Mouse (Mus musculus) layer of hippocampus, adult 2 months (tissue): Measurements from ENCODE around the gene Aacs. TPM values are rescaled to one million over a fixed set of nuclear protein-coding genes. Genes with fewer than 3 reads are reported as not detected.

Source experiments
- DNase-seq, 2 experiments: peaks; one replicate each; pipeline ENCODE4 v3.0.0; 2022; ENCODE audit warnings: low spot score in 2 of 2
- H3K27ac ChIP-seq: fragments of 200-600 bp; 2 replicates; pipeline ENCODE4 v1.8.1; 2022
- H3K4me3 ChIP-seq: fragments of 200-600 bp; 2 replicates; pipeline ENCODE4 v1.8.1; 2022; ENCODE audit warnings: mild to moderate bottlenecking
- CTCF ChIP-seq: fragments of 200-600 bp; conservative IDR thresholded peaks from 2 replicates; pipeline ENCODE4 v1.8.1; 2022; ENCODE audit warnings: antibody characterized with exemption, mild to moderate bottlenecking, moderate library complexity
- total RNA-seq, 2 experiments: library from RNA; stranded (reverse); gene quantifications; 2 replicates each; pipeline ENCODE4 v1.2.3; 2021

Aacs gene
- total RNA-seq, 2 experiments from 2014 or later = 48.1 to 55.5 TPM

- peak; percentile 39 to 45 for DNase-seq
- TF ChIP-seq CTCF = no peak
- H3K27ac ChIP-seq = peak overlapping the region; percentile 81
- H3K4me3 ChIP-seq = 0 out of 2 replicates have a peak overlapping the region, but pooled peaks have one; percentile 3
These were observed 29.3 kb upstream of the Aacs start for GRCm38 (mm10) chr5:125446344-125446743.

DNA sequence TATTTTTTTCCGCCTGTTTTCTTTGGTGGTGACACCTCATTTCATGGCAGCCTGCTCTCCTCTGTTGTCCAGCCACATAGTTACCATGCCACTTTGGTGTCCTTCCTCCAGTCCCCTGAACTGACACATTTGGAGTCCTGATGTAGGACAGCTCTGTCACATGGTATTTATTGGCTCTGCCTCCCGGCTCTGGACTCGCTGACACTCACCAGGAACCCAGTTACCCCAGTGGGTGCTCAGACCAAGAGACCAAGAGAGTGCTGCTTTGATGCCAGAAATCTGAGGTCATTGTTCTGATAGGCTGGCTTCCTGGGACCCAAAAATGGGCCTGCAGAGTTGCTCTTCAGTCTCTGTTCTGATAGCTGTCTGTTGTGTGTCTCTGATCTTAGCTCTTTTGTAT is 27.6 kb upstream of the Aacs start:
- H3K27ac ChIP-seq = no peak overlapping the region
- no peak for DNase-seq
- no peak overlapping the region for H3K4me3 ChIP-seq
- no peak for TF ChIP-seq CTCF

GRCm38 (mm10) chr5:125448631-125449030 is 27.0 kb upstream of the Aacs start:
- no peak for DNase-seq
- no peak overlapping the region for H3K27ac ChIP-seq
- no peak for TF ChIP-seq CTCF
- H3K4me3 ChIP-seq = no peak overlapping the region

DNA sequence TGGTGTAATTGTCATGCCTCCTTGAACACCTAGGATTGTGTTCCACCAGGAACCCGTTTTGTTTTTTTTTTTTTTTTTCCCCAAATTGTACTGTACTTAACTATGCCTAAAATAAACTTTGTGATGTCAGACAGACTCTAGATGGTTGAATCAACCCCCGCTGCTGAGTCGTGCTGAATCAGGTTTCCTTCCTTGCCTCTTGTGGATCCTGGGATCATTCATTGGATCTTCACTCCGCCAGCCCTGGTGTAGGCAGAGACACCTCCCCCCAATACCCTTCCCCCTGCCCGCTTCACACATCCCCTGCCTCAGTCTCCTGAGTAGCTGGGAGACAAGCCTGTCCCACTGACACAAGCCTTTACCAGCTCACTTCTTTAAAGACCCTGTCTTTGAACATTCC is 26.3 kb upstream of the Aacs start:
- H3K27ac ChIP-seq = no peak overlapping the region
- no peak for TF ChIP-seq CTCF
- no peak for DNase-seq
- H3K4me3 ChIP-seq = no peak overlapping the region

GRCm38 (mm10) chr5:125452573-125452972 is 23.0 kb upstream of the Aacs start:
- DNase-seq = no peak
- Histone ChIP-seq H3K27ac (no peak overlapping the region), H3K4me3 (no peak overlapping the region)
- no peak for TF ChIP-seq CTCF

DNA sequence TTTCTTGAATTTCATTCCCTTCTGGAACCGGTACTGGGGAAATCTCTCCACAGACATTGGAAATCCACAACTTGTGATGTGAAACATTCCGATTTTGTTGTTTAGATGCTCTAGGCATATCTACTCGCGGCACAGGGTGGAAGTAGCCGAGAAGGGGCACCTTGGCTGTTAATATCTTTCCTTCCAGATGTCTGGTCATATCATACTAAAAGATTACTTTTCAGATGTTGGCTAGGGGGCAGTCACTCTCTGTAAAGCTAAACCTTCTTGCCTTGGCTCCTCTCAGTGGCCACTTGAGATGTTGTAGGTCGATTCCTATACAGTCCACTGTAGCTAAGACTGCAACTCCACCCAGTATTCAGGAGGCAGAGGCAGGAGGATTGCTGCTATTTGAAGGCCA is 19.5 kb upstream of the Aacs start:
- H3K4me3 ChIP-seq = no peak overlapping the region
- no peak overlapping the region for H3K27ac ChIP-seq
- DNase-seq = no peak
- TF ChIP-seq CTCF = no peak

DNA sequence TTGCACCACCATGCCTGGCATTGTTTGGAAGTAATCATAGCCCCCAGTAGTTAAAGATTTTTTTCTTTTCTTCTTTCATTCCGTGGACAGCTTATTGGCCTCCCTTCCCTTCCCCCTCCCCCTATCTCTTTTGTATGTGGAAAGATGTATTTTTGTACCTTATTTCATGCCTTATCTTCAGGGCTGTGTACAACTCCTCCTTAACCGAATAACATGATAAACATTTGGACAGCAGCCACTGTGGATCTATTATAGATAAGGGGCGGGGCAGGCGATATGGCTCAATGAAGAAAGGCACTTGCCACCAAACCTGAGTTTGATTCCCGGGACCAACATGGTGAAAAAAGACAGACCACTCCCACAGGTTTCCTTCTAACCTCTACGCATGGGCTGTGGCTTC is 18.1 kb upstream of the Aacs start:
- H3K27ac ChIP-seq = no peak overlapping the region
- no peak for DNase-seq
- no peak overlapping the region for H3K4me3 ChIP-seq
- TF ChIP-seq CTCF = no peak

DNA sequence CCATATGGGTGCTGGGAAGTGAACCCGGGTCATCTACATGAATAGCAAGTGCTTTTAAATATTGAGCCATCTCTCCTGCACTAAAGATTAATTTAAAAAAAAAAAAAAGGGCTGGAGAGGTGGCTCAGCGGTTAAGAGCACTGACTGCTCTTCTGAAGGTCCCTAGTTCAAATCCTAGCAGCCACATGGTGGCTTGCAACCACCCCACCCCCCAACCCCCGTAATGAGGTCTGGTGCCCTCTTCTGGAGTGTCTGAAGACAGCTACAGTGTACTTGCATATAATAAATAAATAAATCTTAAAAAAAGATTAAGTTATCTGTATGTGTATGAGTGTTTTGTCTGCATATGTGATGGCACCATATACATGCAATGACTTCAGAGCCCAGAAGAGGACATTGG is 15.0 kb upstream of the Aacs start:
- Histone ChIP-seq H3K27ac (no peak overlapping the region), H3K4me3 (no peak overlapping the region)
- peak; percentile 59 for TF ChIP-seq CTCF
- no peak for DNase-seq

DNA sequence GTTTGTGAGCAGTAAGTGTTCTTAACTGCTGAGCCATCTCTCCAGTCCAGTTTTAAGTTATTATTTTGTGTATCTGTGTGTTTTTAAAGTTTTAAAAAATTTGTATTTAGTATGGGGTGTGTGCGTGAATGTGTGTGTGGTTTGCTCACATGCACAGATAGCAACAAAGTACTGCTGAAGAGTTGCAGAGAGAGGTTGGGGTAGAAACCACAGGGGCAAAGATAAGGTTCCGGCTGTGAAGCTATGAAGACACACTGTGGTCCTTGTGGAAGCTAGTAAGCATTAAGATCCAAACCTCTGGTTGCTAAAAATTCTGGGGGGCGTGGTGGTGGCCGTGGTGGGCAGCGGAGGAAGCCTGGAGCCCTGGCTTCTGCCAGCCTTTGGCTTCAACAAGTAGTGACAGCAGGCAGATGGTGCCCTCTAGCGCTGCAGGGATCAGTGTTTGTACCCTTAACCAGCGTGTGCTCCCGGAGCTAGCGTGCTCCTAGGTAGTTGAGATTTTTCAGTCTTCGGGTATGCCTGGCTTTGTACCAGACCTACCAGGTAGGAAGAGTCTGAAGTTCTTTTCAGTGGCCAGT is 13.7 kb upstream of the Aacs start:
- Histone ChIP-seq H3K4me3 (no peak overlapping the region), H3K27ac (no peak overlapping the region)
- TF ChIP-seq CTCF = peak; percentile 76
- peak in 1 of 2 experiments; percentile 55 for DNase-seq

GRCm38 (mm10) chr5:125465192-125465591 is 10.4 kb upstream of the Aacs start:
- TF ChIP-seq CTCF = no peak
- Histone ChIP-seq H3K27ac (0 out of 2 replicates have a peak overlapping the region, but pooled peaks have one; percentile 40), H3K4me3 (peak overlapping the region; percentile 49)
- no peak for DNase-seq

GRCm38 (mm10) chr5:125465701-125466106 is 9.9 kb upstream of the Aacs start:
- peak; percentile 97 to 98 for DNase-seq
- TF ChIP-seq CTCF = peak; percentile 50
- H3K27ac ChIP-seq = 0 out of 2 replicates have a peak overlapping the region, but pooled peaks have one; percentile 43
- H3K4me3 ChIP-seq = peak overlapping the region; percentile 49

- no peak overlapping the region for H3K27ac ChIP-seq
- no peak for TF ChIP-seq CTCF
- DNase-seq = no peak
- no peak overlapping the region for H3K4me3 ChIP-seq
These were observed 9.1 kb upstream of the Aacs start for GRCm38 (mm10) chr5:125466483-125466882.

DNA sequence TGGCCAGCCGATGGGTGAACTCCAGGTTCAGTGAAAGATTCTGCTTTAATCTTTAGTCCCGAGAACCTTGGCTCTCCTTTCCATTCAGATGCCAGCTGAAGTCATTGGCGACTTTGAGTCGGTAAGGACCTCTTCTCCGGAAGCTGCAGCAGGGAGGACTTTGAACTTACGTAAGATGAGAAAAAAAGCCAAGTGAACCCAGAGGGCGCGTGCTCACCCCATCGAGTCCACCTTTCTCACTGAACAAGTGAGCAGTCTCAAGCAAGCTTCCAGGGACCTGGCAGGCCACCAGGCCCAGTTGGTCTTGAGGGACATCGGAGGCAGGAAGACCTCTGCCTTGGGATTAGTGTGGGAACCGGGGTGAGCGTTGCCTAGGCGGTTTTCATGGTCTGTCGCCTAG is 8.4 kb upstream of the Aacs start:
- no peak overlapping the region for H3K27ac ChIP-seq
- no peak for DNase-seq
- no peak for TF ChIP-seq CTCF
- H3K4me3 ChIP-seq = no peak overlapping the region

DNA sequence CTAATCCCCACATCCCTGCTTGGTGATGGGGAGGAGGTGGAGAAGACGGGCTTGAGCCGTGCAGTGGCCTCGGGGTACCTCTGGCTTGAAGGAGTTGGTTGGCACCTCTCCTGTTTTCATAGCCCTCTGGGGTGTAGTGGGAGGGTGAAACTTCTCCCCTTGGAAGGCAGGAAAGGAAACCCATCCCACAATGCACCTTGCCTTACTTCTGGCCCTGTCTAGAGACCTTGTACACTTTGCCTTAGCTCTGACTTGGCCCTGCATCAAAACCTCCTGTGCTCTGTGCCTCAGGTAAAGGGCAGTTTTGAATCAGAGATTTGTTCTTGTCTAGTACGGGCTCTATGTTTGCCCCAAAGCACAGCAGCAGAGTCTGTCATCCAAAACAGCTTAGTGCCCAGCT is 4.9 kb upstream of the Aacs start:
- no peak for DNase-seq
- TF ChIP-seq CTCF = no peak
- no peak overlapping the region for H3K4me3 ChIP-seq

More for the DNA sequence above, 4.9 kb upstream of the Aacs start:
- no peak overlapping the region for H3K27ac ChIP-seq
